Comparison of ENCODE assay signal across 10 mouse cellular contexts in genomic region chr7:116131390-116131789, GRCm38 (mm10). TPM values are rescaled to one million over a fixed set of nuclear protein-coding genes. Genes with fewer than 3 reads are reported as not detected.
DNase-seq lines count a peak whose midpoint lies in the region; ATAC-seq and TF ChIP-seq lines count a peak whose summit lies in the region.
"Had no signal": no experiment of that assay in that cellular context is flagged by ENCODE, and none has a peak within 500 bp of the region (broad histone marks: within the 10 kb centered on the region; RNA-seq: fewer than 3 reads in every experiment).

No protein-coding gene starts in this region.

- H3K9ac ChIP-seq in lung, embryonic 14.5 days: no peak overlapping the region
- H3K9ac ChIP-seq in hindbrain, embryonic 11.5 days (ENCODE audit: low read depth, low read length): no peak overlapping the region
- H3K9ac ChIP-seq in intestine, embryonic 16.5 days (ENCODE audit: low read depth, low read length): no peak overlapping the region
- H3K9ac ChIP-seq: embryonic facial prominence, embryonic 12.5 days; liver, embryonic 14.5 days had no signal

- H3K27ac ChIP-seq in lung, embryonic 14.5 days (ENCODE audit: low read depth): no peak overlapping the region
- H3K27ac ChIP-seq in hindbrain, embryonic 11.5 days (ENCODE audit: low read depth, low read length): no peak overlapping the region
- H3K27ac ChIP-seq in intestine, embryonic 16.5 days (ENCODE audit: low read length): no peak overlapping the region
- H3K27ac ChIP-seq: embryonic facial prominence, embryonic 12.5 days; liver, embryonic 14.5 days had no signal

- 0 out of 2 replicates have a peak, but pooled peaks cover 6% of the 10 kb centered on the region for H3K36me3 ChIP-seq in lung, embryonic 14.5 days (ENCODE audit: insufficient read depth)
- no peaks in the 10 kb centered on the region for H3K36me3 ChIP-seq in hindbrain, embryonic 11.5 days (ENCODE audit: control insufficient read depth, insufficient read depth, low read length)
- no peaks in the 10 kb centered on the region for H3K36me3 ChIP-seq in intestine, embryonic 16.5 days (ENCODE audit: control insufficient read depth, insufficient read depth, low read length)
- H3K36me3 ChIP-seq: embryonic facial prominence, embryonic 12.5 days had no signal

- peak; percentile 12 for DNase-seq in cerebellum, adult 9-10 months
- DNase-seq in cerebellum, adult 8-10 months: no peak
- DNase-seq in lung, embryonic 14.5 days: peak; percentile 68
- no peak for DNase-seq in lung, postnatal 36 days
- peak; percentile 35 for DNase-seq in hindbrain, embryonic 11.5 days (ENCODE audit: low spot score)
- peak; percentile 42 for DNase-seq in retina, postnatal 1 day
- DNase-seq in testis, postnatal 10 days (ENCODE audit: low spot score): no peak

- no peak for ATAC-seq in lung, embryonic 14.5 days (ENCODE audit: insufficient read depth)
- no peak for ATAC-seq in hindbrain, embryonic 11.5 days (ENCODE audit: low FRiP score)
- no peak for ATAC-seq in intestine, embryonic 16.5 days

- no peak overlapping the region for H3K4me2 ChIP-seq in lung, embryonic 14.5 days
- H3K4me2 ChIP-seq in hindbrain, embryonic 11.5 days (replicated peaks; ENCODE audit: low read depth, low read length): no peak overlapping the region
- no peak overlapping the region for H3K4me2 ChIP-seq in intestine, embryonic 16.5 days (ENCODE audit: low read depth, low read length)
- H3K4me2 ChIP-seq: embryonic facial prominence, embryonic 12.5 days had no signal

- no peaks in the 10 kb centered on the region for H3K27me3 ChIP-seq in lung, embryonic 14.5 days (ENCODE audit: insufficient read depth, low read length)
- no peaks in the 10 kb centered on the region for H3K27me3 ChIP-seq in hindbrain, embryonic 11.5 days (ENCODE audit: control insufficient read depth, insufficient read depth, low read length)
- H3K27me3 ChIP-seq in intestine, embryonic 16.5 days (replicated peaks; ENCODE audit: control insufficient read depth, insufficient read depth, low read length): no peaks in the 10 kb centered on the region
- H3K27me3 ChIP-seq: embryonic facial prominence, embryonic 12.5 days had no signal

- no peaks in the 10 kb centered on the region for H3K4me1 ChIP-seq in lung, embryonic 14.5 days (ENCODE audit: insufficient read depth)
- no peaks in the 10 kb centered on the region for H3K4me1 ChIP-seq in hindbrain, embryonic 11.5 days (replicated peaks; ENCODE audit: control insufficient read depth, insufficient read depth, low read length)
- H3K4me1 ChIP-seq in intestine, embryonic 16.5 days (ENCODE audit: control insufficient read depth, insufficient read depth, low read length): no peaks in the 10 kb centered on the region
- H3K4me1 ChIP-seq: embryonic facial prominence, embryonic 12.5 days had no signal

- no peak overlapping the region for H3K4me3 ChIP-seq in lung, embryonic 14.5 days (ENCODE audit: low read depth, low read length)
- no peak overlapping the region for H3K4me3 ChIP-seq in hindbrain, embryonic 11.5 days (ENCODE audit: low read depth, low read length)
- no peak overlapping the region for H3K4me3 ChIP-seq in intestine, embryonic 16.5 days (ENCODE audit: low read length)
- H3K4me3 ChIP-seq: embryonic facial prominence, embryonic 12.5 days had no signal

- TF ChIP-seq CTCF in lung, embryonic 14.5 days (IDR thresholded peaks at IDR 0.05; ENCODE audit: low read depth): peak; percentile 48

- 13% methylated on average over 4 of the region's 4 CpGs for WGBS in lung, embryonic 14.5 days
- 33% methylated on average over 4 of the region's 4 CpGs for WGBS in hindbrain, embryonic 11.5 days
- 19% methylated on average over 4 of the region's 4 CpGs for WGBS in intestine, embryonic 16.5 days

- H3K9me3 ChIP-seq in lung, embryonic 14.5 days (ENCODE audit: low read depth, low read length): no peaks in the 10 kb centered on the region
- no peaks in the 10 kb centered on the region for H3K9me3 ChIP-seq in hindbrain, embryonic 11.5 days (ENCODE audit: control insufficient read depth, low read length)
- no peaks in the 10 kb centered on the region for H3K9me3 ChIP-seq in intestine, embryonic 16.5 days (ENCODE audit: control insufficient read depth, low read length)
- H3K9me3 ChIP-seq: embryonic facial prominence, embryonic 12.5 days had no signal

RNA-seq across cellular contexts. Expression of gene Gm4353, which starts 47.0 kb away (rescaled TPM):
- polyA plus RNA-seq in lung, embryonic 14.5 days (2014; fragmentation: Nextera tagmentation; extraction: Ambion mirVana): 1.1 and 1.5 TPM in 2 replicates
- polyA plus RNA-seq in hindbrain, embryonic 11.5 days (2014; fragmentation: Nextera tagmentation; extraction: Ambion mirVana): 0.97 and 1.1 TPM in 2 replicates
- polyA plus RNA-seq in intestine, embryonic 16.5 days (2015; fragmentation: Nextera tagmentation; extraction: Ambion mirVana): 0.42 and 0.65 TPM in 2 replicates

Comparison
In these comparisons a context has a peak if more than half of its experiments do, and no peak if none do; other contexts are left out.
1. DNase-seq: peak in cerebellum, adult 9-10 months (single experiment), lung, embryonic 14.5 days (single experiment), hindbrain, embryonic 11.5 days (single experiment) and retina, postnatal 1 day (single experiment); none in cerebellum, adult 8-10 months (single experiment), lung, postnatal 36 days (single experiment) and testis, postnatal 10 days (single experiment).